Mouse (Mus musculus) thymus, adult 2 months (tissue): Measurements from ENCODE around the gene Lpar1.

Experiments used
- CTCF ChIP-seq: fragments of 200-500 bp; IDR thresholded peaks from 2 replicates; pipeline ENCODE4 v1.5.1; 2012; ENCODE audit warnings: mild to moderate bottlenecking, control low read depth, low read length, moderate library complexity, borderline replicate concordance; ENCODE audit not compliant: control insufficient read depth, poor library complexity, insufficient read depth; ENCODE audit errors: extremely low read depth
- POLR2A ChIP-seq: fragments of 200-500 bp; IDR thresholded peaks from 2 replicates; pipeline ENCODE4 v1.6.1; 2012; ENCODE audit warnings: mild to moderate bottlenecking, low read length, control low read depth, moderate library complexity; ENCODE audit not compliant: control insufficient read depth, poor library complexity, insufficient read depth; ENCODE audit errors: extremely low read depth

DNA sequence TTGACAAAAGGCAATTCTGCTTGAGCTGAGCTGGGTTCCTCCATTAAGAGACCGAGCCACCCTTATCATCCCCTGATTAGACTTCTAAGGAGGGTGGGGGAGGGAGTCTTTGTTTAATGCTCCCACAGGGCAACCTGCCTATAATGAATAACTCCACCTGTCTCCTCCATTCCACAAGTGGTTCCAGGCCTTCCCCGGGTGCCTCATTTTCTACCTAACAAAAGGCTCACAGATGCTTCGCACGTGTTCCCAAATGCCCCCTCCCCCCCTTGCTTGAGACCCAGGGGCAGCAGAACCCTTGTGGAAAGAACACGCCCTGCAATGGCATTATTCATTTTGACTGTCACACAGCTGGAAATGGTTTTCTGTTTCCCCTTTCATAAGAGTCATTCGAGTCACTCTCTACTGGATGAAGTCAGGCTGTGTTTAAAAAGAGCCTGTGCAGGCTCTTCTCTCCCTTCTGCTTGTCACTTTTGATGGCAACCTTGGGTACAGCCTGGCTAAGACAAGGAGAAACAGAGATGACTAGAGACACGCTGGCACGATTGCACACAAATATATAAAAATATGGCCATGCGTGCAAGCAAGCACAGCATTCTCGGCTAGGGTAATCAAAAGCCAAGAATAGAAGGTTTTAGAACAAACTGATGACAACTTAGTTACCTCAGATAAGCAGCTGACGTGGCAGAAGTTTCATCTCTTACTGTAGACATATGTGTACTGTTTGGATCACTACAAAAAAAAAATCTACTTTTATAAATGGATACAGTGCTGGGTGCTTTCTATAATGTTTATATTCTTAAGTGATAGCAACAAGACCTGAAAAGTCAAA lies 7.0 kb downstream of the Lpar1 start:
- TF ChIP-seq POLR2A: no peak
- no peak for TF ChIP-seq CTCF
